Mouse (Mus musculus): ENCODE measurements at regions not wholly inside any gene's neighbourhood (a gene's known extent, or its start where the extent isn't known, plus 50 kb on each side); places are given as distances from the start of the nearest gene placed in this dataset.
A peak's percentile ranks its signal among the peaks of the same experiment; 100 is the strongest.

DNA sequence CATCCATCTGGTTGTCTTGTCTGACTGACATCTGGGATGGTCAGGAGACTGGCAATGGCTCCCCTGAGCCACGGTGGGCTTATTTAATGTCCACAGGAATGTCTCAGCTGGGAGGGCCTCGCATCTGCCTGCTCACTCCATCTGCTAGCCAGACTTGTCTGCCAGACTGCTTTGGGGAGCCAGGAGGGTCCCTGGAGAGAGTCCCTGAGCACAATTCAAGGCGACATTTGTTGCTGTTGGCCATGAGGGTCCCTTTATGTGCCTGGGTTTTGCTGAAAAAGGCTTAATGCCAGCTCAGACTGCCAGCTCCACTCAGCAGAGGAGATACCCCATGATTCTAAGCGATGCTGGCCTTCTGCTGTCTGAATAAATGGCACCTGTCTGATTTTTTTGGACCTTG lies 161.8 kb upstream of the Nckap5 start:
- Histone ChIP-seq H3K4me1 (replicated peaks; ENCODE audit: control insufficient read depth, insufficient read depth, low read length) (no peaks in the 10 kb centered on the region), H3K9ac (ENCODE audit: low read depth, low read length) (no peak overlapping the region), H3K27me3 (replicated peaks; ENCODE audit: control insufficient read depth, insufficient read depth, low read length) (no peaks in the 10 kb centered on the region), H3K27ac (ENCODE audit: low read depth, low read length) (no peak overlapping the region), H3K36me3 (ENCODE audit: control insufficient read depth, insufficient read depth) (no peaks in the 10 kb centered on the region), H3K4me3 (ENCODE audit: low read depth, low read length) (no peak overlapping the region), H3K9me3 (ENCODE audit: control insufficient read depth) (no peaks in the 10 kb centered on the region), H3K4me2 (replicated peaks; ENCODE audit: low read depth) (no peak overlapping the region)
- no peak for TF ChIP-seq CTCF (IDR thresholded peaks at IDR 0.05; ENCODE audit: low read depth)
- ATAC-seq, result no peak
- WGBS, result 68% methylated on average over 4 of the region's 4 CpGs

DNA sequence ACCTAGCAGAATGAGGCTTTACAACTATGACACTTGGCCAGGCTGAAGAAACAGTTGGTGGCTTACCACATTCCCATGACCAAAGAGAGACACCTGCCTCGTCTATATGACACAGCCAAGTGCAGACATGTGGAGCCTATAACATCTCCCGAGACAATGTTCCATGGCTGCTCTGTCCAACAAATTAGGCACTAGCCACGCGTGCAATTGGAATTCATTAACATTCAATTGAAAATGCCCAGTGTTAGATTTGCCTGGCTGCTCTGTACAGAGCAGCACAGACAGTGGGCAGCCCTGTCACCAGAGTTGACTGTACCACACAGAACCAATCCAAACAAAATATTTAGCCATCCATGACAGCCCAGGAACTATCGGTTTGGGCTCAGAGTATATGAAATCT lies 152.2 kb upstream of the Nckap5 start:
- Histone ChIP-seq H3K4me3 (ENCODE audit: low read depth, low read length) (no peak overlapping the region), H3K9me3 (ENCODE audit: control insufficient read depth) (no peaks in the 10 kb centered on the region), H3K27ac (ENCODE audit: low read depth, low read length) (no peak overlapping the region), H3K4me1 (replicated peaks; ENCODE audit: control insufficient read depth, insufficient read depth, low read length) (no peaks in the 10 kb centered on the region), H3K36me3 (ENCODE audit: control insufficient read depth, insufficient read depth) (no peaks in the 10 kb centered on the region), H3K27me3 (replicated peaks; ENCODE audit: control insufficient read depth, insufficient read depth, low read length) (no peaks in the 10 kb centered on the region), H3K4me2 (replicated peaks; ENCODE audit: low read depth) (no peak overlapping the region), H3K9ac (ENCODE audit: low read depth, low read length) (no peak overlapping the region)
- no peak for ATAC-seq
- no peak for TF ChIP-seq CTCF (IDR thresholded peaks at IDR 0.05; ENCODE audit: low read depth)
- WGBS, result 88% methylated on average over 5 of the region's 5 CpGs

DNA sequence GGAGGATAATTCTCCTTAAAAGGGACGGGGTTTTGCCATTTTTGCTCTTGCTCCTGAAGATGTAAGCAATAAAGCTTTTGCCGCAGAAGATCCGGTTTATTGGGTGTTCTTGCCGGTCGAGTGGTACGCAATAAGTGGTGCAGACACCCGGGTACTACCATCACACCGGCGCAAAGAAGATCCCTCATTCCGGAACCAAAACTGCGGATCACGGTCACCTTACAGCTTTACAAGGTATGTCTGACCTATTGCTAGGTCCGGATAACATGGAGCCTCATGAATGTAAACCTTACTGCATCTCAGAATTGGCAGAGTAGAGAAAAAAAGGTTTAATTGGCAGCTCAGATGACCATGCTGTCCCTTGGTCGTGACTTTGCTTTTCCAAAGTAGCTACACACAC lies 149.7 kb upstream of the Nckap5 start:
- no peak overlapping the region for H3K27ac ChIP-seq (ENCODE audit: low read depth, low read length)
- H3K9me3 ChIP-seq (ENCODE audit: control insufficient read depth), result no peaks in the 10 kb centered on the region
- no peaks in the 10 kb centered on the region for H3K36me3 ChIP-seq (ENCODE audit: control insufficient read depth, insufficient read depth)
- no peak overlapping the region for H3K9ac ChIP-seq (ENCODE audit: low read depth, low read length)
- H3K4me2 ChIP-seq (replicated peaks; ENCODE audit: low read depth), result no peak overlapping the region
- TF ChIP-seq CTCF (IDR thresholded peaks at IDR 0.05; ENCODE audit: low read depth), result no peak
- H3K4me1 ChIP-seq (replicated peaks; ENCODE audit: control insufficient read depth, insufficient read depth, low read length), result no peaks in the 10 kb centered on the region
- no peak overlapping the region for H3K4me3 ChIP-seq (ENCODE audit: low read depth, low read length)
- 96% methylated on average over 14 of the region's 14 CpGs for WGBS
- no peak for ATAC-seq
- no peaks in the 10 kb centered on the region for H3K27me3 ChIP-seq (replicated peaks; ENCODE audit: control insufficient read depth, insufficient read depth, low read length)

- ATAC-seq, result no peak
- Histone ChIP-seq H3K27me3 (replicated peaks; ENCODE audit: control insufficient read depth, insufficient read depth, low read length) (no peaks in the 10 kb centered on the region), H3K4me2 (replicated peaks; ENCODE audit: low read depth) (no peak overlapping the region), H3K9me3 (ENCODE audit: control insufficient read depth) (no peaks in the 10 kb centered on the region), H3K4me3 (ENCODE audit: low read depth, low read length) (no peak overlapping the region), H3K36me3 (ENCODE audit: control insufficient read depth, insufficient read depth) (no peaks in the 10 kb centered on the region), H3K27ac (ENCODE audit: low read depth, low read length) (no peak overlapping the region), H3K9ac (ENCODE audit: low read depth, low read length) (no peak overlapping the region), H3K4me1 (replicated peaks; ENCODE audit: control insufficient read depth, insufficient read depth, low read length) (no peaks in the 10 kb centered on the region)
- 89% methylated on average over 1 of the region's 1 CpGs for WGBS
- TF ChIP-seq CTCF (IDR thresholded peaks at IDR 0.05; ENCODE audit: low read depth), result no peak
These were observed 143.3 kb upstream of the Nckap5 start for GRCm38 (mm10) chr1:126973871-126974270.

DNA sequence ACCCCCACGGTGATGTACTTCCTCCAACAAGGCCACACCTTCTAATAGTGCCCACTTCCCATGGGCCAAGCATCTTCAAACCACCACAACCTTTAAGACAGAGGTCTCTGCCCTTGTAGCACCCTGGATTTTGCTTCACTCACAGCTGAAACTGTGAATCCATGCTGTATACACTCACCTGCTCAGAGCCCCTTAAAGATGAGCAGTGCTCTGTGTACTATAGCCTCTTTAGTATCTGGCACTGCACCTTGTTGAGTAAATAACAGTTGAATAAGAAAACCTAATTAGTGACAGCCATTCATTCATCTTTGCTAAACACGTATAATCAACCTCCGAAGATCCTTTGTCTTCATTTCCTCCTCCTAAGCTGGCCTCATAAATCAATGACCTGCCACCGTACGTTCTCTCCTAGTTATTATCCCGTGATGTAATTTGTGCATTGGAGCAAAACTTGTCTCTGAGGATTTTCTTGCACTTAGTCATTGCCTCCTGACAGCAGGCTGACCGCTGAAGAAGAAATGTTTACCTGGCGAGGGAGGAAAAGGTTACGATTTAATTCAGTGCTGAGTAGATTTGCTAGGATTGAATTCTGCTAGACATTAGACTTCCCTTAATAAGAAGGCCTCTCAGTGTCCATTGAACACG lies 141.3 kb upstream of the Nckap5 start:
- no peak overlapping the region for H3K9ac ChIP-seq (ENCODE audit: low read depth, low read length)
- no peak overlapping the region for H3K27ac ChIP-seq (ENCODE audit: low read depth, low read length)
- TF ChIP-seq CTCF (IDR thresholded peaks at IDR 0.05; ENCODE audit: low read depth), result no peak
- no peaks in the 10 kb centered on the region for H3K36me3 ChIP-seq (ENCODE audit: control insufficient read depth, insufficient read depth)
- no peaks in the 10 kb centered on the region for H3K27me3 ChIP-seq (replicated peaks; ENCODE audit: control insufficient read depth, insufficient read depth, low read length)
- no peaks in the 10 kb centered on the region for H3K9me3 ChIP-seq (ENCODE audit: control insufficient read depth)
- no peak overlapping the region for H3K4me3 ChIP-seq (ENCODE audit: low read depth, low read length)
- 35% methylated on average over 10 of the region's 10 CpGs for WGBS
- no peak overlapping the region for H3K4me2 ChIP-seq (replicated peaks; ENCODE audit: low read depth)
- no peaks in the 10 kb centered on the region for H3K4me1 ChIP-seq (replicated peaks; ENCODE audit: control insufficient read depth, insufficient read depth, low read length)
- ATAC-seq, result no peak

DNA sequence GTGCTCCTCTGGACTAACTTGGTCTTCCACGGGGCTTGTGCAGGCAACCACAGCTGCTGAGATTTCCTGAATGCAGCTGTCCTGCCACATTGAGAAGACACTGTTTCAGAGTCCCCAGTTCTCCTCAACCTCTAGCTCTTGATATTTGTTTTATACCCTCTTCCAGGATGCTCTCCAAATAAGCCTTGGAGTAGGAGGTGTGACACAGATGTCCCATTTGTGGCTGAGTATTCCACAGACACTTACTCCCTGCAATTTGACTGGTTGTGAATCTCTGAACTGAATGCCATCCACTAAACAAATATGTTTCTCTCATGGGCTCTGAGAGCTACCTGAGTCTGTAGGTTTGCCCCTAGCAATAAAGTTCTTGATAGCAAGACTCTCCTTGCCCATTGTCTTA lies 140.5 kb upstream of the Nckap5 start:
- 50% methylated on average over 1 of the region's 1 CpGs for WGBS
- no peak overlapping the region for H3K27ac ChIP-seq (ENCODE audit: low read depth, low read length)
- no peaks in the 10 kb centered on the region for H3K9me3 ChIP-seq (ENCODE audit: control insufficient read depth)
- no peak overlapping the region for H3K4me3 ChIP-seq (ENCODE audit: low read depth, low read length)
- H3K4me2 ChIP-seq (replicated peaks; ENCODE audit: low read depth), result no peak overlapping the region
- no peak for TF ChIP-seq CTCF (IDR thresholded peaks at IDR 0.05; ENCODE audit: low read depth)
- no peak for ATAC-seq
- no peaks in the 10 kb centered on the region for H3K4me1 ChIP-seq (replicated peaks; ENCODE audit: control insufficient read depth, insufficient read depth, low read length)
- H3K9ac ChIP-seq (ENCODE audit: low read depth, low read length), result no peak overlapping the region
- H3K27me3 ChIP-seq (replicated peaks; ENCODE audit: control insufficient read depth, insufficient read depth, low read length), result no peaks in the 10 kb centered on the region
- H3K36me3 ChIP-seq (ENCODE audit: control insufficient read depth, insufficient read depth), result no peaks in the 10 kb centered on the region

GRCm38 (mm10) chr1:126966394-126966793 lies 135.8 kb upstream of the Nckap5 start:
- no peak overlapping the region for H3K27ac ChIP-seq (ENCODE audit: low read depth, low read length)
- no peak overlapping the region for H3K4me2 ChIP-seq (replicated peaks; ENCODE audit: low read depth)
- H3K9me3 ChIP-seq (ENCODE audit: control insufficient read depth), result no peaks in the 10 kb centered on the region
- H3K9ac ChIP-seq (ENCODE audit: low read depth, low read length), result no peak overlapping the region
- no peaks in the 10 kb centered on the region for H3K4me1 ChIP-seq (replicated peaks; ENCODE audit: control insufficient read depth, insufficient read depth, low read length)
- H3K27me3 ChIP-seq (replicated peaks; ENCODE audit: control insufficient read depth, insufficient read depth, low read length), result no peaks in the 10 kb centered on the region
- no peak for ATAC-seq
- H3K4me3 ChIP-seq (ENCODE audit: low read depth, low read length), result no peak overlapping the region
- no peaks in the 10 kb centered on the region for H3K36me3 ChIP-seq (ENCODE audit: control insufficient read depth, insufficient read depth)
- peak; percentile 60 for TF ChIP-seq CTCF (IDR thresholded peaks at IDR 0.05; ENCODE audit: low read depth)

All from intestine, postnatal 0 days (tissue).